Mouse (Mus musculus): ENCODE data around the gene Ddx54.

Ddx54 gene

DNA sequence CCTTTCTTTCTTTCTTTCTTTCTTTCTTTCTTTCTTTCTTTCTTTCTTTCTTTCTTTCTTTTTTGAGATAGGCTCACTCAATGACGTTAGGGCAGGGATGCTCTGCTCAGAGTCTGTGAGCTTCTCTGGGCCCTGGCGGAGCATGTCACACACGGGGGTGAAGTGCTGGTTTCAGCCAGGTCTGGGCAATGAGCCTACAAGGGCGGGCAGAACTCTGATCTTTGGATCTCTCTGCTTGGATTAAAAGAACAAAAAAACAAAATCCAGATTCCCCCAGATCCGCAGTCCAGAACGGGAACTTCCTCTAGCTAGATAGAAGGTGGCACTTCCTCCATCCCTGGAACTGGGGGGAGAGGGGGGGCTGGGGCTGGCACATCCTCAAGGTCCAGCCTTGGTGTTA, 33.3 kb downstream of the Ddx54 start:
- peak in 1 of 2 experiments; percentile 42 for DNase-seq (ENCODE audit: low spot score in 2 of 2)

DNA sequence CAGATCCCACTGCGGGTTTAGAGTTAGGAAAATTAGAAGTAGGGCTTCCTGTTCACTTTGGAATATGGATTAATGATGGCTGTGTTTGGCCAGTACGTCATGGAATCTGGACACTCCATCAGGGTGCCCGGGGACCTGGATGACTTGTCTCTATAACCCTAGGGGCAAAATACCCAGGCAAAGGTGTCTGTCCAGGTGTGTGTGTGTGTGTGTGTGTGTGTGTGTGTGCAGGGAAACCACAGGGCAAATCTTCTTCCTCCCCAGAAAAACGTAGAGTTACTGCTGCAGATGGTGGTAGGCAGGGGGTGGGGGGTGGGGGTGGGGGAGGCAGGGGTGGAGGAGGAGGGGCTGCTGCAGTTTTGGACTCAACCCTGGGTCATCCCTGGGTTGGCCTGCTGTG, 34.8 kb downstream of the Ddx54 start:
- no peak for DNase-seq (ENCODE audit: low spot score in 2 of 2)

DNA sequence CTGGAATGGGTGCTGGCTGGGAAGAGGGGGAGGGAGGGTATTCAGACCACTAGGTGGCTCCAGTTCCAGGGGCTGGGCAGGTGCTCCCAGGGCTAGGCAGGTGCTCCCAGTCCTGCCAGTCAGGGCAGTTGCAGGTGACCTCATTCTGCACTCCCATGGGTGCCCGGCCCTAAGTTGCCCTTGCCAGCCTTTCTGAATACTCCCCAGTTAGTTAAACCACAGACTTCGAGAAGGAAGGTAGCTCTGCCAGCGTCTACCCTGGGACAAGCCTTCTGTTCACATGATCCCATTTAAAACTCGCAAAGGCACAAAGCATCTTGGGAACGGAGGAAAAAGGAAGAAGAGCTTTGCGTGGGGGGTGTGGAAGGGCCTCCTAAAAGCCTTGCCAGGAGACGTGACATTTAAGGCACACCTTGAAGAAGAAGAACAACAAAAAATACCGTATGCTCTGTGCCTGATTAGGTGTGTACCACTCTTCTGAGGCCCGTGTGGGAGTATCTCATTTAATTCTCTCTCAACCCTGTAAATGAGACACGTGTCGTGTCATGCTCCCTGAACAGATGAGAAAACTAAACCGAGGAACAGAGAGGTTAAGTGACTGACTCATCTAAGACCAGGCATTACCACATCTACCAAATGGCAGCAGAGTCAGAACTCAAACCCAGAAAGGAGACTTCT, 35.4 kb downstream of the Ddx54 start:
- DNase-seq (ENCODE audit: low spot score in 2 of 2): peak in 1 of 2 experiments; percentile 61

DNA sequence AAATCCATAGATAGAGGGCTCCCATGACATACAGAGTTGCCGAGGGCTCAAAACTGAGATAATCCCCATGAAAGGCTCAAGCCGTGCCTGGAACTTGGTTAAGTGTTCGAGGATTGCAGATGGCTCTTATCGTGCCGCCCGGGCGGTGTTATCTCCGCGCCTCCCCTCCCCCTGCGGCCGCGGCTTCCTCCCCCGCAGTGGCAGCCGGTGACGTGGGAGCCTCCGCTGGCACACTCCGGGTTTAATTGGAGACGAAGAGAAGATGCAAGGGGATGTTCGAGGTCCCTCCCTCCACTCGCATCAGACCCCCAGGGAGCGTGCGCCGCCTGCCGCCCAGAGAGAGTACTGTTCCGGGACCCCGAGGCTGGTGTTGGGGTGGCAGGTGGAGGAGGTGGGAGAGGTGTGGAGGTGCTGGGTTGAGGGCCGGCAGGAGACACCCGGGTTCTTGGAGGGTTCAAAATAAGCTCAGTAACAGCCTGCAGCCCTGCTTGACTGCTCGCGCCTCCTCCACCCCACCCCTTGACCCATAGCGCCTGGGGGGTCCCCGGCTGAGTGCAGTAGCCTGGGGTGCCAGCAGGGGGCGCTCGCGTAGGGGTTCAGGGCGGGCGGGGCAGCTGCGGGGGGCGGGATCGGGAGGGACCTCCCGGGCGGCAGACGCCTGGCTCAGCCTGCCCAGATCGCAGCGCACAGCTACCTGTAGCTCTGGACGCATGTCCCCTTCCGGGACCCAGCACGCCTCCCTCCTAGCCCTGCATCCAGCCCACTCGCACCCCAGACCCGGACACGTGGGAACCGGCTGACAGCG, 36.2 kb downstream of the Ddx54 start, which contains the start of gene Rasal1:
Rasal1 (plus strand) TSS at position 244 of the 805 bp plus-strand sequence.
- peak; percentile 92 to 93 for DNase-seq (ENCODE audit: low spot score in 2 of 2)

DNA sequence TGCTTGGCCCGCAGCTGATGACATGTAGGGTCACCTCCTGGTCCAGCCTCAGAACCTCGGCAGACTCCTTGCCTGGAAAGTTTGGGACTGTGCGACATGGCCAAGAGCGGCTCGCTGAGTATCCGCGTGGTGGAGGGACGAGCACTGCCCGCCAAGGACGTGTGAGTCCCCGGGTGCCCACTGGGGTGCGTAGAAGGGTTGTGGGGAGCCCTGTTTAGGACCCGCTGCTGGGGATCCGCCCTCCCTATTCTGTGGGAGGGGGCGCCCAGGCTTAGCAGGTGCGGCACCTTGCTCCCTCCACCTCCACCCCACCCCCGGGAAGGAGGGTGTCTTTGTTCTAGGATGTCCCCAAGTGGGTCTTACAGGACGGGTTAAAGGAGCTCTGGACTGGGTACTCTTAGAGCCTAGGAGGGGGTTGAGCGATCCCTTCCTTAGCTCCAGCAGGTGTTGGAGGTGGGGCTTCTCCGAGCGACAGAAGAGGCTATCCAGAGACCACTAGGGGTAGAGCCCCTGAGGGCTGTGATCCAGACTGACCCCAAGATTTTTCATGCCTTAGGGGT, 36.9 kb downstream of the Ddx54 start:
- peak; percentile 67 to 72 for DNase-seq (ENCODE audit: low spot score in 2 of 2)

DNA sequence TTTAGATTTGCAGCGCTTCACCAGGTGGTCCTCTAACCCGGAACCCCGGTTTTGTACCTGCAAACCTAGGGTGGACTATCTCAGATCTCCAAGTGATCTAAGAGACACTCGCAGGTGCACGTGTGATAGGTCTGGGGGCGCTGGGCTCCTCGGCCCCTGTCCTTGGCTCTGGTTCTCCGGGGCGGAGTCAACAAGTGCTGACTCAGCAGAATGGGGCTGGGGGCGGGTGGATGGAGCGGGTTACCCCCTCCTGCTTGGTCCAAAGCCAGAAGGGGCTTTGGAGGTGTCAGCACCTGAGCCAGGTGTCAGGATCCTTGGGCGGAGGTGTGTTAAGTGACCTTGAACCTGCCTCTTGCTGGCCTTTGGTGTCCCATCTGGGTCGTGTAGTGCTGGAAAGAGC, 37.4 kb downstream of the Ddx54 start:
- DNase-seq (ENCODE audit: low spot score in 2 of 2): peak in 1 of 2 experiments; percentile 56

DNA sequence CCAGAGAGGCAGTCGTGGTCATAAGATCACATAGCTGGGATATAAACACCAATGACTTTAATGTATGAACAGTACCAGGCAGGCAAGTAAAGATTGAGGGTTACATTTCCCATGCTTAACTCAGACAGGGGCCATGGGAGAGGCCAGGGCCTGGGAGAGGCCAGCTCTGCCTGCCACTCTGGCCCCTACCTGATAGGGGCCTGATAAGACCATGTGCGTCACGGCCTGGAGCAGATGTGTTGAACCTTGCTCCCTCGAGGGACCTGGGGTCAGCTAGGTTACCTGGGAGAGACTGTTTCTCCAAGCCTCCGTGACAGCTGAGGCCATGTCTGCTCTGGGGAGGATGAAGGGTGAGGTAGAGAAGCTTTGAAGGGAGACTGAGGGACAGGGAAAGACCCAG, 38.7 kb downstream of the Ddx54 start:
- DNase-seq (ENCODE audit: low spot score in 2 of 2): no peak

DNA sequence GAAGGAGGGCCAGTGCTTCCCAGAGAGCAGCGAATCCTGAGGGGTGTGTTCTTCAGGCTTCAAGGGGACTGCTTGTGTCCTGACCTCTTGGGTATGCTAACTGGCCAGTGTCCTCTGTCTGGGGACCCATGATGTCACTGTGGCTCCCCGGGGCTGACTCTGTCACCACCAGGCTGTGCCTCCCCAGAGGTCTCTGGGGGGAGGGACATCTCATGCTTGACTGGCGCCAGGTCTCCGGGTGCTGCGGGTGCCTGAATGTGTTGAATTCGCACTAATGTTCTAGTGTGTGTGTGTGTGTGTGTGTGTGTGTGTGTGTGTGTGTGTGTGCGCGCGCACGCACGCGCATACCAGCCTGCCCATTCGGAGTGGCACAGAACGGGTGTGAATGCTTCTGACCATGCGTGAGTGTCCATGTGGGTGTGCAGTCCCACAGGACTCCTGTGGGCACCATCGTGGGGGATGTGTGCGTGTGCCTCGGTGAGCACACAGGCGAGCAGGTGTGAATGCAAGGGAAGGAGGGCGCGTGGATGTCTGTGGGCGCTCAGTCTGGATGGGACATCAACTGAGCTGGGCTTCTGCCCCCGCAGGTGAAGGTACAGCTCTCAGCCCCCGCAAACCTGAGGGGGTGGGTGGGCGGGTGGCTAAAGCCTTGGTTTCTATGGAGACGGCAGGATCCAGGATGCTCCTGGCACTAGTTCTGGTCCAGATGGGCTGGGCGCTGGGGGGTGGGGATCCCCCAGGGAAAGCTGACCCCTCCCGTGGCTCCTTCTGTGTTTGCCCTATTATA, 40.6 kb downstream of the Ddx54 start:
- peak; percentile 65 to 73 for DNase-seq (ENCODE audit: low spot score in 2 of 2)

DNA sequence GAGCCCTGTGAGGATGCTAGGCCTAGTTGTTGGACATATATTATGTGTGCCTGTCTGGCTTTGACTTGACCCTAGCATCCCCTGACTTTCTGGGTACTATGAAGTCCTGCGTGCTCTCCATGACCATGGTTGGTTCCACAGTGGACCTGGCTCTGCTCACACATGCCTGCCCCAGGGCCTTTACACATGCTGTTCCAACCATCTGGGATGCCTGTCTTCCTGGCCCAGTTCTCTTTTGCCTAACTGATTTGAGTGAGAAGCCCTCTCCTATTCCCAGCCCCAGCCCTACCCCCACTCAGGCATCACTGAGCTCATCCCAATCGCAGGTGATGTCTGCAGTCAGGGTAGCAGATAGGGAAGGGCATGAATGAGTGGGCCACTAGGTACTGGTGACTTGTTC, 41.3 kb downstream of the Ddx54 start:
- DNase-seq (ENCODE audit: low spot score in 2 of 2): no peak

DNA sequence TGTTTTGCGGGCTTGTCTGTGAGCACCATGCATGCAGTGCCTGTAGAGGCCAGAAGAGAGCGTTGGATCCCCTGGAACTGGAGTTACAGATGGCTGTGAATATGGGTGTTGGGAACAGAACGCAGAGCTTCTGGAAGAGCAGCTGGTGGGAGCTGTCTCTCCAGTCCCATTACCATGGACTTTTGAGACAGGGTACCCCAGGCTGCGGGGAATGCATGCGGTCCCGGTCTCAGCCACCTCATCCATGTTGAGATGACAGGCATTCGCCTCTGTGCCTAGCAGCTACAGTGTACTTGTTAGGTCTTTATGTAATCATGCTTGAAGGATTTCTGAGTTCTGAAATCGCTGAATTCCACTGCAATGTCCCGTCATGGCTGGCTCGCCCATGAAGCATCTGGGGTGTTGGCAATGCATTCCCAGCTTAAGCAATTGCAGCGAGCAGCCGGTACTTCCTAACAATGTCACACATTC, 43.8 kb downstream of the Ddx54 start:
- DNase-seq (ENCODE audit: low spot score in 2 of 2): peak; percentile 69 to 82

DNA sequence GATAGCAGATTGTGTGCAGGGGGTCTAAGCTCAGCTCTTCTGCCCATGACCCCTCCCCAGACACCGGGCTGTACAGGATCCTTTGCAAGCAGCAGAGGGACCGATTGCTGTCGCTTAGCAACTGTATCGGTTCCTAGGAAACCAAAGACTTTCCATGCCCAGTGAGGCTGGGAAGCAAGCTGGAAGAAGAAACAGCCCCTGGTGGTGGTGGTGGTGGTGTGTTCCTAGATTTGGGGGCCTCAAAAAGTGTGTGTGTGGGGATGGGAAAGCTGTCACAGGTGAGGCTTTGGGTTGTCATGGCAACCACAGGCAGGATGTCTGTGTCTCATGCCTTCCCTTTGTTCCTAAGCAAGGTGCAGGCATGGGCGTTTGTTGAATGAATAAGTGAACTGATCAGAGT, 48.3 kb downstream of the Ddx54 start:
- peak; percentile 81 to 87 for DNase-seq (ENCODE audit: low spot score in 2 of 2)

DNA sequence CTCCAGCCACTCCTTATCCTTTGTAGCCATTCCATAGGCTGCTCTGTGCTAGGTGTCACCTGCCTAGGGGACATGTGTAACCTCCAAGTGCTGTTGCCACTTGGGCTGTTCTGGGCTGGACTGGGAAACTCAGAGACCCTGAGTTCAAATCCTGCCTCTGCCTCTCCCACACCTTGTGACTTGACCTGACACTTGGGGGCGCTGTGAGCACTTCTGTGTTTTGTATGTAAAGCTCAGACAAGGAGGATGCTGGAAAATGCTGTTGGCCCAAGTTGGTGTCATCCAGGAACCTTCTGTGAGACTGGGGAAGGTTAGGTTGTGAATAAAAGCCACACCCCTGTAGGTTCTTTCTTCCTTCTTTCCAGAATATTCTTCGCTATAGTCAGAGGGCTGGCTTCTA, 52.3 kb downstream of the Ddx54 start:
- DNase-seq (ENCODE audit: low spot score in 2 of 2): no peak

DNA sequence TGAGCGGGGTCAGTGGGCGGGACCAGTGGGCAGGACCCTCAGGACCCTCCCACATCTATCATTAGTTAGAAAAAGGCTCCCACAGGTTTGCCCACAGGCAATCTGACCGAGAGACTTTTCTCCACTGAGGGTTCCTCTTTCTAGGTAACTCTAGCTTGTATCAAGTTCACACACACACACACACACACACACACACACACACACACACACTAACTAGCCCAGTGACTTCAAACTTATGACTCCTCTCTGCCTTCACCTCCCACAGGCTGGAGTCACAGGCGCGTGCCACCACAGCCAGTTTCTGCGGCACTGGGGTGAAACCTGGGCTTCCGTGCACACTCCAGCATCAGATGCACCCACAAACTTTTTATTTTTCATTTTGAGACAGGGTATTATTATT, 56.2 kb downstream of the Ddx54 start:
- DNase-seq (ENCODE audit: low spot score in 2 of 2): no peak

DNA sequence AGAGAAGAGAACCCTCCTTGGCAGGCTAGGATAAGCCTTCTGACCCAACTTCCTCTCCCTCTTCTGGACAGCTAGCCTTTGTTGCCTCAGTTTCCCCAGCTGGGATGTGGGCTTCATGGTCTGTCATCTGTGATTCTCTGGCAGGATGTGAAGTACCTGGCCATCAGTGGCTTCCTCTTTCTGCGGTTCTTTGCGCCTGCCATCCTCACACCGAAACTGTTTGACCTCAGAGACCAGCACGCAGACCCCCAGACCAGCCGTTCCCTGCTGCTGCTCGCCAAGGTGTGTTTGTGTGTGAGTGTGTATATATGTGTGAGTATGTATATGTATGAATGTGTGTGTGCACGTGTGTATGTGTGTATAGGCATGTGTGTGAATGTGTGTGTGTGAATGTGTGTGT, 57.6 kb downstream of the Ddx54 start:
- no peak for DNase-seq (ENCODE audit: low spot score in 2 of 2)

DNA sequence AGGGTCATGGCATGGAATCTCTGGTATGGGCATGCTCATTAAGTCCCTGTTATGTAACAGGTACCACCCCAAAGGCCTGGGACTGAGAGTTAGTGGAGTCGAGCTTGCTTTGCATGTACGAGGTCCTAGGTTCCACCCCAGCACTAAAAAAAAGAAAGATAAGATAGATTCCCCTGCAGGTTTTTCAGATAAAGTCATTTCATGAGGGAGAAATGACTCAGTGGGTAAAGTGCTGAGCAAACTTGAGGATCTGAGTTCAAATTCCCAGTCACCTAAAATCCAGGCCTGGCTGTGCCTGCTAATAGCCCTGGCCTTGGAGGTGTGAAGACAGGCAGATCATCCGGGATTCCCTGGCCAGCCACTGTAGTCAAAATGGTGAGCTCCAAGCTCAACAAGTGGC, 59.3 kb downstream of the Ddx54 start:
- DNase-seq (ENCODE audit: low spot score in 2 of 2): no peak

DNA sequence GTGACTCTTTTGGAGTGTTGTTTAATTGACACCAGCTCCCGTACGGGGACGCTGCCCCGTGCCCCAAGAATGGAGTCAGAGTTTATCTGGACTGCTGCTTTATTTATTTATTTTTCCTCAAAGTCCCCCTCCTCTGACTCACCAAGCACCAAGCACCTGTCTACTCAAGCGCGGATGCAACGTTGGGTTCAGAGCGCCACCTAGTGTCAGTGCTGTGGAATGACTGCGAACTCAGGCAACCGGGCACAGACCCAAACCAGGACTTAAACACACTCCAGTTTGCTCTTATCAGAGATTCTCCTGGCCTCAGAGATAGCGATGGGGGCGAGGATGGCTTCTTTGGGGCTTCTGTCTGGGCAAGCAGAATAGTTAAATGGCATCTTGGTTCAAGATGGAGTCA, 61.1 kb downstream of the Ddx54 start:
- DNase-seq (ENCODE audit: low spot score in 2 of 2): peak; percentile 83 to 85

DNA sequence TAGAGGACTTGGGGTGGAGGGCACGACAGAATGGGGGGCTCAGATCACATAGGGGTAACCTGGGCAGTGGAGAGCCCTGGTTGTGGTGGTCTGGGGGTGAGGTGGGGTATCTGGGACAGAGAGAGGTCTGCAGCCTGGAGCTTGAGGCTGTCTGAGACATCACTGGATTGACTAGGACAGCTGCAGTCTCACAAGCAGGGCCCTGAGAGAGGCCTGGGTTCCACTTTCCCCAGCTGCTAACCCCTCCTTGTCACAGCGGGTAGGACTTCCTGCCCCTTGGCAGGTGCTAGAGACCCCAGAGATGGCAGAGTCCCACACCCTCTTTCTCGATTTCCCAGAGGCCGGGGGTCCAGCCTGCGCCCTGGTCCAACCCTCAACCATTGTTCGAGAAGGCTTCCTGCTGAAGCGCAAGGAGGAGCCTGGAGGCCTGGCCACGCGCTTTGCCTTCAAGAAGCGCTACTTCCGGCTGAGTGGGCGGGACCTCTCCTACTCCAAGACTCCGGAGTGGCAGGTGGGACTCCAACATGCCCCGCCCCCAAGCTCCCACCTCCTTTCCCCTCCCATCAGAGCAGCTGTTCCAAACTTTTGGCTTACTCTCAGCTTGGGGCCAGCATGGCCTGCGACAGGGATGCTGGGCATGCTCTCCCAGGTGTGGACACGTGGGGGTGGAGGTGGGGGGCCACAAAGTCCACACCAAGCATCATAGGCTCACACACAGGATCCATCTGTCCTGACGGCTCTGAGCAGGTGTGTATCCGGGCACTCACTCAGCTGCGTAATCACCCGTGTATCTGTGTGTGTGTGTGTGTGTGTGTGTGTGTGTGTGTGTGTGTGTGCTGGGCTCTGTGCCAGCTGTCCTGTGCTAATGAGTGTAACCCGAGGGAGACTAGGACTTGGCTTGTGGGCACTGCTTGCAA, 61.9 kb downstream of the Ddx54 start:
- peak; percentile 67 to 78 for DNase-seq (ENCODE audit: low spot score in 2 of 2)

DNA sequence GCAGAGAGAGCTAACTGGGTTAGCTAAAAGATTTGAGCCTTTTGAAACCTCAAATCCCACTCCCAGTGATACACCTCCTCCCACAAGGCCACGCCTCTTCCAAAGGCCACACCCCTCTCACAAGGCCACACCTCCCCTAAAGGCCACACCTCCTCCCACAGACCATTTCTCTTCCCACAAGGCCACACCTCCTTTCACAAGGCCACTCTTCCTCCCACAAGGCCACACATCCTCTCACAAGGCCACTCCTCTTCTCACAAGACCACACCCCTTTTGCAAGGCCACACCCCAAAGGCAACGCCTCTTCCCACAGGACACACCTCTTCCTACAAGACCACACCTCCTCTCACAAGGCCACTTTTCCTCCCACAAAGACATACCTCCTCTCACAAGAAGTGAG, 65.0 kb downstream of the Ddx54 start:
- DNase-seq (ENCODE audit: low spot score in 2 of 2): peak in 1 of 2 experiments; percentile 34

Measured in right cerebral cortex, postnatal 10 days (tissue).